Mouse (Mus musculus): ENCODE measurements around the gene Slc4a10. TPM values are rescaled to one million over a fixed set of nuclear protein-coding genes. Genes with fewer than 3 reads are reported as not detected.

The Slc4a10 gene
- polyA plus RNA-seq, 1 experiment from 2014 or later = 0.02 TPM

Other genes with a start within 250 kb of the Slc4a10 start
- not detected in 2 replicates for gene Tbr1, start 243.5 kb upstream of the Slc4a10 start, polyA plus RNA-seq (2015; fragmentation: Nextera tagmentation; extraction: Ambion mirVana)

All from liver, embryonic 13.5 days (tissue).